Mouse (Mus musculus): ENCODE data around the gene Btbd35f22.
"Not testable (repeated sequence)": the region's sequence is repeated elsewhere in the genome, so short reads cannot be mapped to it uniquely, and the experiment has no call there.

Gene Btbd35f22

DNA sequence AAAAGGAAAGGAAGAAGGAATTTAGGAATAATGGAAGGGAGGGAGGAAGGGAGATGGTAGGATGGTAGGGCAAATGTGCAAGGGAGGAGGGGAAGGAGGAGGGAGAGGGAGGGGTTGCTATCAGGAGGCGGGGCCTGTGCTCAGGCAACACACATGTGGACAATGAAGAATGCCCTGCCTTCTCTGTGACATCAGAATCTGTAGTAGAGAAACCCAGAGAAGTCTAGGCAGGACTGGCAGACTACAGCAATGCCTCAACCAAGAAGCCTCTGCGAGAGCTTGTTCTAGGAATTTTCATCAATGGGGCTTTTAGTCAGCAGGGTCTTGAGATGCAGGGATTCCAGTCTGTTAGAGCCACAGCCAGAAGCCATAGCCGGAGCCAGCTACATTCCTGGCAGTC lies at the start of gene Btbd35f22:
Gene Btbd35f22, plus strand, starts transcription at position 301 of the 400 bp plus-strand sequence.
- DNase-seq, result not testable (repeated sequence)
